Mouse (Mus musculus): ENCODE measurements around the gene Pla2g15.
A peak's percentile ranks its signal among the peaks of the same experiment; 100 is the strongest.

Pla2g15 gene

GRCm38 (mm10) chr8:106135672-106136071 is 14.5 kb upstream of the Pla2g15 start:
- no peak for DNase-seq

GRCm38 (mm10) chr8:106136156-106137130 is 13.8 kb upstream of the Pla2g15 start, which contains the start of gene Esrp2:
Gene Esrp2, minus strand, starts transcription at chr8:106136974.
- DNase-seq: no peak

- no peak for DNase-seq
Observed at GRCm38 (mm10) chr8:106137218-106137905, 12.8 kb upstream of the Pla2g15 start.

- DNase-seq: no peak
Observed at GRCm38 (mm10) chr8:106137906-106138477, 12.2 kb upstream of the Pla2g15 start.

GRCm38 (mm10) chr8:106138616-106139015 is 11.6 kb upstream of the Pla2g15 start:
- no peak for DNase-seq

GRCm38 (mm10) chr8:106140191-106140590 is 10.0 kb upstream of the Pla2g15 start:
- DNase-seq: no peak

- peak; percentile 74 for DNase-seq
Observed at GRCm38 (mm10) chr8:106140769-106141168, 9.4 kb upstream of the Pla2g15 start.

- DNase-seq: no peak
Observed at GRCm38 (mm10) chr8:106145331-106145730, 4.9 kb upstream of the Pla2g15 start.

GRCm38 (mm10) chr8:106146014-106146413 is 4.2 kb upstream of the Pla2g15 start:
- DNase-seq: no peak

- no peak for DNase-seq
Observed at GRCm38 (mm10) chr8:106147868-106148565, 2.2 kb upstream of the Pla2g15 start.

GRCm38 (mm10) chr8:106149025-106149424 is 1.2 kb upstream of the Pla2g15 start:
- no peak for DNase-seq

GRCm38 (mm10) chr8:106150653-106151000 is 428 bp downstream of the Pla2g15 start:
- no peak for DNase-seq

- DNase-seq: no peak
Observed at GRCm38 (mm10) chr8:106151041-106151440, 842 bp downstream of the Pla2g15 start.

- DNase-seq: no peak
Observed at GRCm38 (mm10) chr8:106152876-106153275, 2.7 kb downstream of the Pla2g15 start.

- no peak for DNase-seq
Observed at GRCm38 (mm10) chr8:106157419-106157818, 7.2 kb downstream of the Pla2g15 start.

- DNase-seq: no peak
Observed at GRCm38 (mm10) chr8:106158381-106158780, 8.2 kb downstream of the Pla2g15 start.

GRCm38 (mm10) chr8:106159876-106160275 is 9.7 kb downstream of the Pla2g15 start:
- DNase-seq: no peak

- no peak for DNase-seq
Observed at GRCm38 (mm10) chr8:106163251-106163650, 13.1 kb downstream of the Pla2g15 start.

- DNase-seq: peak; percentile 81
Observed at GRCm38 (mm10) chr8:106165460-106165859, 15.3 kb downstream of the Pla2g15 start.

GRCm38 (mm10) chr8:106168356-106169016 is 18.3 kb downstream of the Pla2g15 start, which contains the start of gene Slc7a6:
Gene Slc7a6, plus strand, starts transcription at chr8:106168857.
- peak; percentile 90 for DNase-seq

- peak; percentile 41 for DNase-seq
Observed at GRCm38 (mm10) chr8:106169017-106169933, 19.1 kb downstream of the Pla2g15 start.

All from right cerebral cortex, postnatal 14 days (tissue).